In genomic region chr5:38529724-38530428, GRCm38 (mm10) we compare ENCODE assay signal across 8 mouse cellular contexts. TPM values are rescaled to one million over a fixed set of nuclear protein-coding genes. Genes with fewer than 3 reads are reported as not detected.
DNase-seq lines count a peak whose midpoint lies in the region; ATAC-seq and TF ChIP-seq lines count a peak whose summit lies in the region.

No protein-coding gene starts in this region.

- ATAC-seq in midbrain, embryonic 15.5 days (replicated peaks) = peak; percentile 45

- WGBS in hindbrain, embryonic 10.5 days = 81% methylated on average over 6 of the region's 6 CpGs
- 79% methylated on average over 6 of the region's 6 CpGs for WGBS in midbrain, embryonic 15.5 days

- no peak overlapping the region for H3K9ac ChIP-seq in midbrain, embryonic 15.5 days

- H3K27me3 ChIP-seq in E14TG2a.4 (ENCODE audit: insufficient read depth, low read length) = no peaks in the 10 kb centered on the region
- H3K27me3 ChIP-seq in hindbrain, embryonic 10.5 days (ENCODE audit: insufficient read depth, poor library complexity, severe bottlenecking) = no peaks in the 10 kb centered on the region
- H3K27me3 ChIP-seq in midbrain, embryonic 15.5 days (replicated peaks) = no peaks in the 10 kb centered on the region

- H3K9me3 ChIP-seq in E14TG2a.4 (ENCODE audit: low read length) = no peaks in the 10 kb centered on the region
- no peaks in the 10 kb centered on the region for H3K9me3 ChIP-seq in hindbrain, embryonic 10.5 days
- H3K9me3 ChIP-seq in midbrain, embryonic 15.5 days = no peaks in the 10 kb centered on the region

- H3K4me2 ChIP-seq in midbrain, embryonic 15.5 days = no peak overlapping the region

- H3K27ac ChIP-seq in hindbrain, embryonic 10.5 days = no peak overlapping the region
- no peak overlapping the region for H3K27ac ChIP-seq in midbrain, embryonic 15.5 days

- DNase-seq in cerebellum, postnatal 10 days = peak; percentile 50 to 64
- DNase-seq in cerebellum, adult 11-12 months = no peak
- DNase-seq in hindbrain, embryonic 10.5 days (ENCODE audit: low spot score) = peak; percentile 17
- DNase-seq in urinary bladder, postnatal 4 days (ENCODE audit: low spot score in 2 of 2) = no peak
- no peak for DNase-seq in thymus, postnatal 4 days
- no peak for DNase-seq in urinary bladder, adult 2 months (ENCODE audit: low spot score)

- H3K4me1 ChIP-seq in E14TG2a.4 (replicated peaks; ENCODE audit: low read depth, low read length) = peaks cover 32% of the 10 kb centered on the region
- H3K4me1 ChIP-seq in hindbrain, embryonic 10.5 days (replicated peaks) = no peaks in the 10 kb centered on the region
- H3K4me1 ChIP-seq in midbrain, embryonic 15.5 days = no peaks in the 10 kb centered on the region

- H3K36me3 ChIP-seq in E14TG2a.4 (ENCODE audit: insufficient read depth, low read length) = peaks cover 100% of the 10 kb centered on the region
- peaks cover 100% of the 10 kb centered on the region for H3K36me3 ChIP-seq in hindbrain, embryonic 10.5 days
- H3K36me3 ChIP-seq in midbrain, embryonic 15.5 days (replicated peaks) = peaks cover 58% of the 10 kb centered on the region

- peak; percentile 56 for TF ChIP-seq CTCF in E14TG2a.4 (conservative IDR thresholded peaks at IDR 0.05; ENCODE audit: low read length)

- H3K4me3 ChIP-seq in E14TG2a.4 (replicated peaks; ENCODE audit: low read length) = no peak overlapping the region
- no peak overlapping the region for H3K4me3 ChIP-seq in hindbrain, embryonic 10.5 days
- H3K4me3 ChIP-seq in midbrain, embryonic 15.5 days = no peak overlapping the region

RNA-seq across cellular contexts. Expression of gene Slc2a9, which starts 26.9 kb away (rescaled TPM):
- 0.11 and 0.44 TPM in 2 replicates for polyA plus RNA-seq in hindbrain, embryonic 10.5 days (2016; fragmentation: Nextera tagmentation; extraction: Ambion mirVana)
- 0.26 and 0.40 TPM in 2 replicates for polyA plus RNA-seq in midbrain, embryonic 15.5 days (2015; fragmentation: Nextera tagmentation; extraction: Ambion mirVana)
- polyA plus RNA-seq in urinary bladder, adult 2 months (2012; rRNA removed) = 3.3 and 3.7 TPM in 2 replicates

RNA-seq across cellular contexts. Expression of gene Wdr1, which starts 33.1 kb away (rescaled TPM):
- 168 and 171 TPM in 2 replicates for polyA plus RNA-seq in hindbrain, embryonic 10.5 days (2016; fragmentation: Nextera tagmentation; extraction: Ambion mirVana)
- polyA plus RNA-seq in midbrain, embryonic 15.5 days (2015; fragmentation: Nextera tagmentation; extraction: Ambion mirVana) = 208 and 210 TPM in 2 replicates
- 279 and 284 TPM in 2 replicates for polyA plus RNA-seq in urinary bladder, adult 2 months (2012; rRNA removed)

Comparison
In these comparisons a context has a peak if more than half of its experiments do, and no peak if none do; other contexts are left out.
1. DNase-seq: peak in cerebellum, postnatal 10 days (2 of 2) and hindbrain, embryonic 10.5 days (single experiment); none in cerebellum, adult 11-12 months (single experiment), urinary bladder, postnatal 4 days (0 of 2), thymus, postnatal 4 days (single experiment) and urinary bladder, adult 2 months (single experiment).